Mouse (Mus musculus) right cerebral cortex, adult 18-20 months (tissue): Measurements from ENCODE around the gene Pnkd.
"Not testable (repeated sequence)": the region's sequence is repeated elsewhere in the genome, so short reads cannot be mapped to it uniquely, and the experiment has no call there.

ENCODE experiments used
- DNase-seq: peaks from one replicate; pipeline ENCODE4 v3.0.0; 2022; ENCODE audit warnings: mixed read lengths

The Pnkd gene

GRCm38 (mm10) chr1:74298157-74298750, 13.5 kb downstream of the Pnkd start:
- DNase-seq, result no peak

- DNase-seq, result no peak
These were observed 14.3 kb downstream of the Pnkd start for GRCm38 (mm10) chr1:74298996-74299395.

- DNase-seq, result no peak
These were observed 15.8 kb downstream of the Pnkd start for GRCm38 (mm10) chr1:74300347-74301110.

GRCm38 (mm10) chr1:74302229-74302628, 17.5 kb downstream of the Pnkd start:
- no peak for DNase-seq

- DNase-seq, result no peak
These were observed 18.1 kb downstream of the Pnkd start for GRCm38 (mm10) chr1:74302835-74303234.

- DNase-seq, result peak; percentile 52
These were observed 19.0 kb downstream of the Pnkd start for GRCm38 (mm10) chr1:74303509-74304338.

GRCm38 (mm10) chr1:74304339-74304790, 19.6 kb downstream of the Pnkd start:
- no peak for DNase-seq

- DNase-seq, result no peak
These were observed 20.2 kb downstream of the Pnkd start for GRCm38 (mm10) chr1:74304946-74305345.

GRCm38 (mm10) chr1:74305522-74305921, 20.8 kb downstream of the Pnkd start, which contains the start of gene Tmbim1:
Gene Tmbim1, minus strand, starts transcription at chr1:74305622.
- no peak for DNase-seq

- DNase-seq, result no peak
These were observed 22.4 kb downstream of the Pnkd start for GRCm38 (mm10) chr1:74307146-74307545.

- DNase-seq, result no peak
These were observed 23.6 kb downstream of the Pnkd start for GRCm38 (mm10) chr1:74308001-74308964.

- DNase-seq, result no peak
These were observed 25.0 kb downstream of the Pnkd start for GRCm38 (mm10) chr1:74309767-74310166.

GRCm38 (mm10) chr1:74313049-74313692, 28.4 kb downstream of the Pnkd start:
- DNase-seq, result peak; percentile 71

- no peak for DNase-seq
These were observed 30.1 kb downstream of the Pnkd start for GRCm38 (mm10) chr1:74314796-74315195.

- no peak for DNase-seq
These were observed 31.5 kb downstream of the Pnkd start for GRCm38 (mm10) chr1:74316114-74316827.

GRCm38 (mm10) chr1:74318711-74319110, 34.0 kb downstream of the Pnkd start:
- no peak for DNase-seq

- DNase-seq, result no peak
These were observed 36.7 kb downstream of the Pnkd start for GRCm38 (mm10) chr1:74321396-74321795.

GRCm38 (mm10) chr1:74326916-74327315, 42.2 kb downstream of the Pnkd start:
- DNase-seq, result not testable (repeated sequence)

- DNase-seq, result no peak
These were observed 45.2 kb downstream of the Pnkd start for GRCm38 (mm10) chr1:74329899-74330431.

- no peak for DNase-seq
These were observed 46.4 kb downstream of the Pnkd start for GRCm38 (mm10) chr1:74331046-74331681.
